Mouse (Mus musculus): Measurements from ENCODE around the gene Pou2f3. TPM values are rescaled to one million over a fixed set of nuclear protein-coding genes. Genes with fewer than 3 reads are reported as not detected.

Gene Pou2f3
- total and polyA plus RNA-seq, 3 experiments, result not detected

- peaks cover 2 to 3% of the 10 kb centered on the region in 2 experiments; a peak in 3 of 4 replicates for H3K27me3 ChIP-seq (ENCODE audit: control insufficient read depth in 1 of 2, insufficient read depth in 2 of 2, low read length in 2 of 2)
Observed at GRCm38 (mm10) chr9:43149498-43149897, 60.7 kb downstream of the Pou2f3 start.

GRCm38 (mm10) chr9:43145196-43145595 lies 65.0 kb downstream of the Pou2f3 start:
- Histone ChIP-seq H3K27ac (ENCODE audit: control insufficient read depth, low read depth, low read length) (no peak overlapping the region), H3K79me2 (ENCODE audit: control insufficient read depth, insufficient read depth, low read length, poor library complexity) (no peaks in the 10 kb centered on the region), H3K9ac (ENCODE audit: control insufficient read depth, low read depth, low read length, poor library complexity, severe bottlenecking) (no peak overlapping the region), H3K9me3 (replicated peaks; ENCODE audit: insufficient read depth, low read length) (no peaks in the 10 kb centered on the region), H3K27me3 (ENCODE audit: control insufficient read depth in 1 of 2, insufficient read depth in 2 of 2, low read length in 2 of 2) (no peaks in the 10 kb centered on the region), H3K36me3 (ENCODE audit: control insufficient read depth in 1 of 2, insufficient read depth in 2 of 2, low read length in 2 of 2) (peaks cover 0 to 9% of the 10 kb centered on the region in 2 experiments; a peak in 2 of 4 replicates), H3K4me3 (ENCODE audit: control insufficient read depth in 1 of 2, insufficient read depth in 1 of 2, low read depth in 2 of 2, low read length in 2 of 2) (no peak overlapping the region), H3K4me1 (ENCODE audit: control insufficient read depth in 1 of 2, insufficient read depth in 2 of 2, low read length in 2 of 2) (peaks cover 2 to 18% of the 10 kb centered on the region in 2 experiments)
- no peak for DNase-seq (ENCODE audit: low read depth, low spot score)
- TF ChIP-seq ELF1 (IDR thresholded peaks at IDR 0.05; ENCODE audit: low read depth, low read length) (no peak), UBTF (IDR thresholded peaks at IDR 0.05; ENCODE audit: borderline replicate concordance, insufficient read depth, low read depth, low read length) (no peak), MEF2A (IDR thresholded peaks at IDR 0.05; ENCODE audit: extremely low read depth, insufficient replicate concordance, low read depth, low read length, poor library complexity, severe bottlenecking) (no peak), KAT2A (conservative IDR thresholded peaks at IDR 0.05; ENCODE audit: low read depth, low read length) (no peak), MXI1 (IDR thresholded peaks at IDR 0.05; ENCODE audit: low read depth, low read length) (no peak), ZC3H11A (IDR thresholded peaks at IDR 0.05; ENCODE audit: low read depth, low read length) (no peak), MAFK (IDR thresholded peaks at IDR 0.05; ENCODE audit: borderline replicate concordance, low read depth, low read length) (no peak), GATA1 (IDR thresholded peaks at IDR 0.05; ENCODE audit: low read depth, low read length) (no peak), USF1 (IDR thresholded peaks at IDR 0.05; ENCODE audit: low read depth, low read length) (no peak), NRF1 (IDR thresholded peaks at IDR 0.05; ENCODE audit: insufficient read depth, low read depth, low read length, poor library complexity, severe bottlenecking) (no peak)

More at GRCm38 (mm10) chr9:43149498-43149897, 60.7 kb downstream of the Pou2f3 start:
- Histone ChIP-seq H3K27ac (ENCODE audit: control insufficient read depth, low read depth, low read length) (no peak overlapping the region), H3K4me3 (ENCODE audit: control insufficient read depth in 1 of 2, insufficient read depth in 1 of 2, low read depth in 2 of 2, low read length in 2 of 2) (no peak overlapping the region), H3K9ac (ENCODE audit: control insufficient read depth, low read depth, low read length, poor library complexity, severe bottlenecking) (no peak overlapping the region), H3K9me3 (replicated peaks; ENCODE audit: insufficient read depth, low read length) (no peaks in the 10 kb centered on the region), H3K4me1 (ENCODE audit: control insufficient read depth in 1 of 2, insufficient read depth in 2 of 2, low read length in 2 of 2) (peaks cover 6 to 33% of the 10 kb centered on the region in 2 experiments), H3K79me2 (ENCODE audit: control insufficient read depth, insufficient read depth, low read length, poor library complexity) (no peaks in the 10 kb centered on the region), H3K36me3 (ENCODE audit: control insufficient read depth in 1 of 2, insufficient read depth in 2 of 2, low read length in 2 of 2) (peaks cover 0 to 15% of the 10 kb centered on the region in 2 experiments; a peak in 2 of 4 replicates)
- no peak for TF ChIP-seq E2F4 (IDR thresholded peaks at IDR 0.05; ENCODE audit: borderline replicate concordance, low read depth, low read length)
- no peak for TF ChIP-seq MXI1 (IDR thresholded peaks at IDR 0.05; ENCODE audit: low read depth, low read length)
- no peak for TF ChIP-seq KAT2A (conservative IDR thresholded peaks at IDR 0.05; ENCODE audit: low read depth, low read length)
- TF ChIP-seq RCOR1 (IDR thresholded peaks at IDR 0.05; ENCODE audit: low read depth, low read length), result no peak
- no peak for TF ChIP-seq NRF1 (IDR thresholded peaks at IDR 0.05; ENCODE audit: insufficient read depth, low read depth, low read length, poor library complexity, severe bottlenecking)
- no peak for TF ChIP-seq CHD2 (IDR thresholded peaks at IDR 0.05; ENCODE audit: low read length)
- TF ChIP-seq USF1 (IDR thresholded peaks at IDR 0.05; ENCODE audit: low read depth, low read length), result no peak
- TF ChIP-seq UBTF (IDR thresholded peaks at IDR 0.05; ENCODE audit: borderline replicate concordance, insufficient read depth, low read depth, low read length), result no peak
- TF ChIP-seq ZMIZ1 (IDR thresholded peaks at IDR 0.05; ENCODE audit: low read depth, low read length), result no peak
- TF ChIP-seq ZNF384 (IDR thresholded peaks at IDR 0.05; ENCODE audit: low read depth, low read length), result no peak
- TF ChIP-seq HCFC1 (IDR thresholded peaks at IDR 0.05; ENCODE audit: low read depth, low read length), result no peak
- TF ChIP-seq MAZ (IDR thresholded peaks at IDR 0.05; ENCODE audit: low read depth, low read length), result no peak
- no peak for TF ChIP-seq POLR2A (IDR thresholded peaks at IDR 0.05; ENCODE audit: control insufficient read depth in 1 of 2, insufficient read depth in 1 of 2, low read depth in 1 of 2, low read length in 2 of 2, poor library complexity in 1 of 2)
- peak; percentile 25 for DNase-seq (ENCODE audit: low read depth, low spot score)

Data from MEL (cell line).